Mouse (Mus musculus) spleen, postnatal 14 days (tissue): Measurements from ENCODE around the gene Agbl1.

Experiments used
- DNase-seq, 2 experiments: peaks; one replicate each; pipeline ENCODE4 v3.0.0; 2021 to 2022; ENCODE audit warnings: low spot score in 2 of 2

The Agbl1 gene

GRCm38 (mm10) chr7:76389240-76389639, 159.6 kb downstream of the Agbl1 start:
- no peak for DNase-seq

GRCm38 (mm10) chr7:76392296-76392940, 162.7 kb downstream of the Agbl1 start:
- no peak for DNase-seq

GRCm38 (mm10) chr7:76392941-76393817, 163.5 kb downstream of the Agbl1 start:
- DNase-seq = peak in 1 of 2 experiments; percentile 42

GRCm38 (mm10) chr7:76407930-76408557, 178.4 kb downstream of the Agbl1 start:
- DNase-seq = no peak

- no peak for DNase-seq
Measured at GRCm38 (mm10) chr7:76409020-76409419, 179.3 kb downstream of the Agbl1 start.

- DNase-seq = no peak
Measured at GRCm38 (mm10) chr7:76410403-76411180, 180.9 kb downstream of the Agbl1 start.

GRCm38 (mm10) chr7:76411933-76412587, 182.4 kb downstream of the Agbl1 start:
- DNase-seq = no peak

GRCm38 (mm10) chr7:76416084-76416597, 186.5 kb downstream of the Agbl1 start:
- no peak for DNase-seq

- no peak for DNase-seq
Measured at GRCm38 (mm10) chr7:76438581-76438980, 208.9 kb downstream of the Agbl1 start.

GRCm38 (mm10) chr7:76438988-76439387, 209.3 kb downstream of the Agbl1 start:
- no peak for DNase-seq

- no peak for DNase-seq
Measured at GRCm38 (mm10) chr7:76462361-76463001, 232.8 kb downstream of the Agbl1 start.

- DNase-seq = no peak
Measured at GRCm38 (mm10) chr7:76466427-76466826, 236.7 kb downstream of the Agbl1 start.

- no peak for DNase-seq
Measured at GRCm38 (mm10) chr7:76474233-76474632, 244.5 kb downstream of the Agbl1 start.

GRCm38 (mm10) chr7:76485546-76485945, 255.9 kb downstream of the Agbl1 start:
- DNase-seq = no peak

- no peak for DNase-seq
Measured at GRCm38 (mm10) chr7:76487519-76487918, 257.8 kb downstream of the Agbl1 start.

- DNase-seq = no peak
Measured at GRCm38 (mm10) chr7:76524291-76524690, 294.6 kb downstream of the Agbl1 start.

GRCm38 (mm10) chr7:76546456-76546855, 316.8 kb downstream of the Agbl1 start:
- no peak for DNase-seq

GRCm38 (mm10) chr7:76547313-76547712, 317.6 kb downstream of the Agbl1 start:
- DNase-seq = no peak

- DNase-seq = no peak
Measured at GRCm38 (mm10) chr7:76551860-76552259, 322.2 kb downstream of the Agbl1 start.

GRCm38 (mm10) chr7:76560564-76561258, 331.0 kb downstream of the Agbl1 start:
- DNase-seq = no peak
